Mouse (Mus musculus): ENCODE results near the gene Sectm1b. TPM values are rescaled to one million over a fixed set of nuclear protein-coding genes. Genes with fewer than 3 reads are reported as not detected.
A peak's percentile ranks its signal among the peaks of the same experiment; 100 is the strongest.
"Not testable (repeated sequence)": the region's sequence is repeated elsewhere in the genome, so short reads cannot be mapped to it uniquely, and the experiment has no call there.

Sectm1b gene
- polyA plus RNA-seq, 1 experiment from 2014 or later, result not detected

DNA sequence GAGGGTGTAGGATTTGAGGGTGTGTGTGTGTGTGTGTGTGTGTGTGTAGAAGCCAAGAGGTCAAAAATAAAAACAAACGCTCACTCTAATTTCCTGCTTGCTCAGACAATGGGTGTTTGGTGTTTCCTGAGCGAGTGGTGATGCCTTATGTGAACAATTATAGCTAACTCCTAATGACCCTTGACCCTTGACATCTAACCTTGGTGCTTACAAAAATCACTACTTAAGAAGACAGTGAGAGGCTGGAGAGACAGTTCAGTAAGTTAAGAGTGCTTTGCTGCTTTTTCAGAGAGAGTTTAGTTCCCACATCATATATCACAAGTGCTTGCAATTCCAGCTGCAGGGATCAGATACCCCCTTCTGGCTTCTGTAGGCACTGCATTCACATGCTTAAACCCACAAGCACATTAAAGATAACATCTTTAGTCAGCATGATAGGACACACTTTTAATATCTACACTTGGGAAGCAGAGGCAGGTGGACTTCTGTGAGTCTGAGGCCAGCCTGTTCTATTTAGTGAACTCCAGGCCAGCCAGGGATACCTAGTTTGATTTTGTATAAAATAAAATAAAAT lies 15.5 kb downstream of the Sectm1b start:
- Histone ChIP-seq H3K4me2 (no peak overlapping the region), H3K27me3 (replicated peaks; ENCODE audit: control insufficient read depth, insufficient read depth, low read length) (no peaks in the 10 kb centered on the region), H3K4me1 (replicated peaks; ENCODE audit: control insufficient read depth, insufficient read depth, low read length) (no peaks in the 10 kb centered on the region), H3K4me3 (ENCODE audit: low read depth, low read length) (no peak overlapping the region), H3K9me3 (ENCODE audit: control insufficient read depth, low read length) (no peaks in the 10 kb centered on the region), H3K27ac (ENCODE audit: low read depth, low read length) (no peak overlapping the region), H3K9ac (ENCODE audit: low read depth, low read length) (no peak overlapping the region), H3K36me3 (ENCODE audit: control insufficient read depth, insufficient read depth, low read length) (no peaks in the 10 kb centered on the region)
- 49% methylated on average over 2 of the region's 2 CpGs for WGBS
- ATAC-seq (replicated peaks; ENCODE audit: low FRiP score) (no peak), DNase-seq (ENCODE audit: low spot score) (no peak)

DNA sequence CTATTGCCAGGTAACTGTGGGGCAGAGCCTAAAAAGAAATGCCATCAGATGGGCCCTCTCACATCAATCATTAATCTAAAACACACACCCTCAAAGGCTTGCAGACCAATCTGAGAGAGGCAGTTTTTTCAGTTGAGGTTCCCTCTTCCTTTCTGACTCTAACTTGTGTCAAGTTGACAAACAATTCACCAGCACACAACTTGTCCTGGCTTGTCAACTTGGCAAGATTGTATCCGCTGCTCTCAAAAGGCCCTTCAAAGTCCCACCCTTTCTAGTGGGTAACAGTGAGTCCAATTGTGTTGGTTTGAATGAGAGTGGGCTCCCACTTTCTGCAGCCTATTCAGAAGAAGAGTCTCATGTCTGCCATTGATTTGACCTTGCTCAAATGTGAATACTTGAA lies 18.1 kb downstream of the Sectm1b start:
- ATAC-seq (replicated peaks; ENCODE audit: low FRiP score) (no peak), DNase-seq (ENCODE audit: low spot score) (no peak)
- Histone ChIP-seq H3K27ac (ENCODE audit: low read depth, low read length) (no peak overlapping the region), H3K4me3 (ENCODE audit: low read depth, low read length) (no peak overlapping the region), H3K4me2 (no peak overlapping the region), H3K9me3 (ENCODE audit: control insufficient read depth, low read length) (no peaks in the 10 kb centered on the region), H3K4me1 (replicated peaks; ENCODE audit: control insufficient read depth, insufficient read depth, low read length) (no peaks in the 10 kb centered on the region), H3K36me3 (ENCODE audit: control insufficient read depth, insufficient read depth, low read length) (no peaks in the 10 kb centered on the region), H3K9ac (ENCODE audit: low read depth, low read length) (no peak overlapping the region), H3K27me3 (replicated peaks; ENCODE audit: control insufficient read depth, insufficient read depth, low read length) (no peaks in the 10 kb centered on the region)
- WGBS, result 67% methylated on average over 1 of the region's 1 CpGs

DNA sequence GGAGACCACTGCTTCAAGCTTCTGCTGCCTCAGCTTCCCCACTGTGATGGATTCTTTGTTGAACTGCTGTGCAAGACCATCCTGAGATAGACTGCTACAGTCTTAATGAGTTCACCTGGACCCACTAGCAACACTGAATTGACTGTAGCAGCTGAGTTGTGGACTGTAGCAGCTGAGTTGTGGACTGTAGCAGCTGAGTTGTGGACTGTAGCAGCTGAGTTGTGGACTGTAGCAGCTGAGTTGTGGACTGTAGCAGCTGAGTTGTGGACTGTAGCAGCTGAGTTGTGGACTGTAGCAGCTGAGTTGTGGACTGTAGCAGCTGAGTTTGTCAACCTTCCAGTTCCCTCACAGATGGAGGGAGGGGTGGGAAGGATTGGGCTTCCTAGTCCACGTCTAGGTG lies 20.3 kb downstream of the Sectm1b start:
- not testable (repeated sequence) for H3K4me3 ChIP-seq (ENCODE audit: low read depth, low read length); H3K27me3 ChIP-seq (replicated peaks; ENCODE audit: control insufficient read depth, insufficient read depth, low read length); H3K4me2 ChIP-seq; H3K9me3 ChIP-seq (ENCODE audit: control insufficient read depth, low read length); DNase-seq (ENCODE audit: low spot score); H3K36me3 ChIP-seq (ENCODE audit: control insufficient read depth, insufficient read depth, low read length); H3K4me1 ChIP-seq (replicated peaks; ENCODE audit: control insufficient read depth, insufficient read depth, low read length); ATAC-seq (replicated peaks; ENCODE audit: low FRiP score); H3K27ac ChIP-seq (ENCODE audit: low read depth, low read length); H3K9ac ChIP-seq (ENCODE audit: low read depth, low read length)
- 31% methylated on average over 1 of the region's 1 CpGs for WGBS

- no peaks in the 10 kb centered on the region; the same call in none of the 2 replicates for H3K27me3 ChIP-seq (replicated peaks; ENCODE audit: control insufficient read depth, insufficient read depth, low read length)
- no peaks in the 10 kb centered on the region for H3K4me1 ChIP-seq (replicated peaks; ENCODE audit: control insufficient read depth, insufficient read depth, low read length)
- ATAC-seq (replicated peaks; ENCODE audit: low FRiP score) (no peak), DNase-seq (ENCODE audit: low spot score) (no peak)
- no peak overlapping the region for H3K4me3 ChIP-seq (ENCODE audit: low read depth, low read length)
- WGBS, result 70% methylated on average over 4 of the region's 4 CpGs
- H3K4me2 ChIP-seq, result no peak overlapping the region
- no peaks in the 10 kb centered on the region for H3K9me3 ChIP-seq (ENCODE audit: control insufficient read depth, low read length)
- H3K9ac ChIP-seq (ENCODE audit: low read depth, low read length), result no peak overlapping the region
- no peak overlapping the region for H3K27ac ChIP-seq (ENCODE audit: low read depth, low read length)
- no peaks in the 10 kb centered on the region for H3K36me3 ChIP-seq (ENCODE audit: control insufficient read depth, insufficient read depth, low read length)
These were observed 20.9 kb downstream of the Sectm1b start for GRCm38 (mm10) chr11:121042480-121042879.

- Histone ChIP-seq H3K36me3 (ENCODE audit: control insufficient read depth, insufficient read depth, low read length) (no peaks in the 10 kb centered on the region), H3K4me1 (replicated peaks; ENCODE audit: control insufficient read depth, insufficient read depth, low read length) (no peaks in the 10 kb centered on the region), H3K9me3 (ENCODE audit: control insufficient read depth, low read length) (no peaks in the 10 kb centered on the region), H3K27ac (ENCODE audit: low read depth, low read length) (no peak overlapping the region), H3K9ac (ENCODE audit: low read depth, low read length) (no peak overlapping the region), H3K4me2 (no peak overlapping the region), H3K4me3 (ENCODE audit: low read depth, low read length) (no peak overlapping the region), H3K27me3 (replicated peaks; ENCODE audit: control insufficient read depth, insufficient read depth, low read length) (no peaks in the 10 kb centered on the region; the same call in none of the 2 replicates)
- DNase-seq (ENCODE audit: low spot score) (no peak), ATAC-seq (replicated peaks; ENCODE audit: low FRiP score) (no peak)
- 65% methylated on average over 4 of the region's 4 CpGs for WGBS
These were observed 21.7 kb downstream of the Sectm1b start for GRCm38 (mm10) chr11:121041636-121042035.

DNA sequence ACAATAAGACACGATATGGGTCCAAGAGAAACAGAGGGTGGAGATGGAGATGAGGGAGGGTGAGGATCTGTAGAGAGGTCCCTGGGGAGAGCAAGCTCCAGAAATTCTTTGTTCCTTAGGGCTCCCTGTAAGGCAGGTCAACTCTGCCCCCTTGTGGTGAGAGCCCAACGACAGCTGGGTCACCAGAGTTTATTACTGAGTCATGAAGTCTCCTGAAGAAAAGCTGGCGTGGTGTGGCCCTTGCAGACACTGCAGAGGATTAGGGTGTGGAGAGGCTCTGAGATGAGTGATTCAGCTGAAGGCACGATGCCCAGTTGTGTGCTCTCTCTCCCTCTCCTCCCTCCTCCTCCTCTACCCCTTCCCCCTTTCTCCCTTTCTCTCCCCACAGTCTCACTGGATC lies 22.2 kb downstream of the Sectm1b start:
- peak; percentile 36; the same call in 1 of the 2 replicates for ATAC-seq (replicated peaks; ENCODE audit: low FRiP score)
- 5% methylated on average over 4 of the region's 4 CpGs for WGBS

DNA sequence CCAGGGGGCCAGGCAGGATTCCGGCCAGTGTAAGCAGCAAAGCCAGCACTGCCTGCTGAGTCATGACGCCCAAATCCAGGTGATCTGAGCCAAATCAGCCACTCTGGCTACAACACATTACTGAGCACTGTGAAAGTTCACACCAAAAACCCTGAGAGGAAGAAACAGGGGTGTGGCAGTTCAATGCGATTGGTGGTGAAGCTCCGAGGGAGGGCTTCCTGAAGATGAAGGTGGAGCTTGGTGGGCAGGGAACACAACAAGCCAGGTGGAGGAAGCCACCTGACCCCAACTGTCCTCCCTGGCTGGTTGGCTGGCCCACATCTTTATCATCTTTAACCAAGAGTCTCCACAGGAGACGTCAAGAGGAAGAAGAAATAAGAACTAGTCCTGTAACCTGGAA lies 24.1 kb downstream of the Sectm1b start, which contains the start of gene Cd7:
Gene Cd7, minus strand, starts transcription at position 117 of the 400 bp plus-strand sequence.
- no peak for ATAC-seq (replicated peaks; ENCODE audit: low FRiP score)

More for the DNA sequence above, 22.2 kb downstream of the Sectm1b start:
- Histone ChIP-seq H3K27ac (ENCODE audit: low read depth, low read length) (no peak overlapping the region), H3K27me3 (replicated peaks; ENCODE audit: control insufficient read depth, insufficient read depth, low read length) (no peaks in the 10 kb centered on the region; the same call in none of the 2 replicates), H3K9ac (ENCODE audit: low read depth, low read length) (no peak overlapping the region), H3K4me1 (replicated peaks; ENCODE audit: control insufficient read depth, insufficient read depth, low read length) (no peaks in the 10 kb centered on the region), H3K4me2 (no peak overlapping the region), H3K36me3 (ENCODE audit: control insufficient read depth, insufficient read depth, low read length) (no peaks in the 10 kb centered on the region), H3K4me3 (ENCODE audit: low read depth, low read length) (no peak overlapping the region), H3K9me3 (ENCODE audit: control insufficient read depth, low read length) (no peaks in the 10 kb centered on the region)
- peak; percentile 74 for DNase-seq (ENCODE audit: low spot score)

DNA sequence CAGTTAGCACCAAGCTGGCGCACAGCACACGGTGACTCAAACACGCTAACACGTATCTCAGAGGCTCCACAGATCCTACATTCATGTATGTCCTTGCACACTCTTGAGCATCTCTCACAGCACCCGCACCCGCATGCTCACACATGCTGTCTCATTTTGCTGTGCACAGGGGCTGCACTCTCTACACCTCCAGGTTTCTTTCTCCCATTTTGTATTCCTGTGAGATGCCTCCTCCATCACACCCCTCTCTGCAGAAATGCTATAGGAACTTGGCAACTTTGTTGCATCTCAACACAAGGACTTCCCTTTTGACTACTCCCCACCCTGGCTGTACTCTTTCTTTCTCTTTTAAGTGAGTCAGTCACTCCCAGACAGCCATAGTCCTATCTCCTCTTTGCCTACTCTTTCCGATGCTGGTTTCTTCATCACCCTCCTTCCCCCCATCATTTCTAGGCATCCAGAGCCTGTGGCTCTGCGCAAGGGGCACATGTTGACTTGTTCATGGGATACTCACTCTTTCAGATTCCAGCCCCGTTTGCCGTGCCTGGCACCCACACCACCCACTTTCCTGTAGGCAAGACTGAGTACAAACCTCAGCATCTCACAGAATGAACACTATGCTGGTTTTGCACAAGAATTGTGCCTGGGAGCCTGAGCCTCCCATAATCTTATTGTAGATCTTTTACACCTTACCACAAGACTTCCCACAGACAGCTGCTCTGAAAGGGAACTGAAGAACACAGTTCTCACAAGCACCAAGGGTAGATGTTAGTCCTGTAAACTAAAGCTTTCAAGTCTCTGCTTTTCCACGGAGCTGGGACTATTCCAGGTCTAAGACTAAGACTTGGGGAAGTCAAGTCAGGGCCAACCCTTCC lies 24.8 kb downstream of the Sectm1b start:
- no peak for DNase-seq (ENCODE audit: low spot score)
- Histone ChIP-seq H3K4me2 (no peak overlapping the region), H3K9ac (ENCODE audit: low read depth, low read length) (no peak overlapping the region), H3K27ac (ENCODE audit: low read depth, low read length) (no peak overlapping the region), H3K9me3 (ENCODE audit: control insufficient read depth, low read length) (no peaks in the 10 kb centered on the region), H3K36me3 (ENCODE audit: control insufficient read depth, insufficient read depth, low read length) (no peaks in the 10 kb centered on the region), H3K27me3 (replicated peaks; ENCODE audit: control insufficient read depth, insufficient read depth, low read length) (no peaks in the 10 kb centered on the region; the same call in none of the 2 replicates), H3K4me3 (ENCODE audit: low read depth, low read length) (no peak overlapping the region), H3K4me1 (replicated peaks; ENCODE audit: control insufficient read depth, insufficient read depth, low read length) (no peaks in the 10 kb centered on the region)
- WGBS, result 84% methylated on average over 11 of the region's 11 CpGs
- ATAC-seq (replicated peaks; ENCODE audit: low FRiP score), result no peak

More for the DNA sequence above, 24.1 kb downstream of the Sectm1b start, which contains the start of gene Cd7:
- no peaks in the 10 kb centered on the region for H3K9me3 ChIP-seq (ENCODE audit: control insufficient read depth, low read length)
- no peaks in the 10 kb centered on the region; the same call in none of the 2 replicates for H3K27me3 ChIP-seq (replicated peaks; ENCODE audit: control insufficient read depth, insufficient read depth, low read length)
- 49% methylated on average over 5 of the region's 5 CpGs for WGBS
- no peak within 1 kb of the TSS for H3K4me2 ChIP-seq
- DNase-seq (ENCODE audit: low spot score), result no peak
- H3K4me1 ChIP-seq (replicated peaks; ENCODE audit: control insufficient read depth, insufficient read depth, low read length), result no peaks in the 10 kb centered on the region
- no peak within 1 kb of the TSS for H3K27ac ChIP-seq (ENCODE audit: low read depth, low read length)
- no peak within 1 kb of the TSS for H3K4me3 ChIP-seq (ENCODE audit: low read depth, low read length)
- no peak within 1 kb of the TSS for H3K9ac ChIP-seq (ENCODE audit: low read depth, low read length)
- no peaks in the 10 kb centered on the region for H3K36me3 ChIP-seq (ENCODE audit: control insufficient read depth, insufficient read depth, low read length)
